Mouse (Mus musculus): ENCODE data around the gene Ppp4c.

GRCm38 (mm10) chr7:126775185-126775977 is 16.9 kb downstream of the Ppp4c start:
- TF ChIP-seq CTCF (IDR thresholded peaks at IDR 0.05; ENCODE audit: borderline replicate concordance, control insufficient read depth, extremely low read depth, insufficient read depth, low read length, poor library complexity) (peak; percentile 34; the same call in 1 of the 2 replicates), POLR2A (IDR thresholded peaks at IDR 0.05; ENCODE audit: control insufficient read depth, extremely low read depth, insufficient read depth, low read length, poor library complexity) (no peak)

Measured in thymus, adult 2 months (tissue).